Mouse (Mus musculus) neutrophil, adult 5-6 weeks (primary cell): Measurements from ENCODE around the gene Akr1b7. TPM values are rescaled to one million over a fixed set of nuclear protein-coding genes. Genes with fewer than 3 reads are reported as not detected.
"Not testable (repeated sequence)": the region's sequence is repeated elsewhere in the genome, so short reads cannot be mapped to it uniquely, and the experiment has no call there.

ENCODE experiments used
- ATAC-seq: fragments of 151-379, 151-347 bp; 2 replicates; pipeline ENCODE4 v1.8.0; 2017; ENCODE audit warnings: mild to moderate bottlenecking, moderate TSS enrichment; ENCODE audit not compliant: insufficient number of reproducible peaks, poor library complexity, low FRiP score, severe bottlenecking; ENCODE audit errors: extremely low read depth
- total RNA-seq: library from RNA; stranded (forward); fragments of 200-1000 nt; gene quantifications from 2 replicates; pipeline ENCODE4 v1.2.3, GENCODE M21; 2017

The Akr1b7 gene
- not detected in 2 replicates for total RNA-seq

DNA sequence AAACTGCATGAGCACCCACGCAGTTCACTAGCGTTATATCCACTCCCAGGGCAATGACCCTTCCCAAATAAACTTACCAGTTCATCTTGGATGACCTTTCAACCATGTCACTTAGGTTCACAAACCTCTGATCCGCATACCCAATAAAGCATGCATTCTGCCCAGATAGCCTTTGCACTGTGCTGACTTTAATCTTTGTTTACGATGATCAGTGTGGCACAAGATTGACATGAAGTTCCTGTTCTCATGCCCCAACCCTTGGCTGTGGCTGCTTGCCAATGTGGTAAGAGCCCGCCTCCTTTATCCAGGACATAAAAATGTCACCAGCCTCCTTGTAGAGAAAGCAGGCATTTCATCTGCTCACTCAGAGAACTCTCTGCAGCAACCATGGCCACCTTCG, at the start of gene Akr1b7:
Akr1b7 (plus strand) TSS at position 312 of the 400 bp plus-strand sequence.
- no peak for ATAC-seq

DNA sequence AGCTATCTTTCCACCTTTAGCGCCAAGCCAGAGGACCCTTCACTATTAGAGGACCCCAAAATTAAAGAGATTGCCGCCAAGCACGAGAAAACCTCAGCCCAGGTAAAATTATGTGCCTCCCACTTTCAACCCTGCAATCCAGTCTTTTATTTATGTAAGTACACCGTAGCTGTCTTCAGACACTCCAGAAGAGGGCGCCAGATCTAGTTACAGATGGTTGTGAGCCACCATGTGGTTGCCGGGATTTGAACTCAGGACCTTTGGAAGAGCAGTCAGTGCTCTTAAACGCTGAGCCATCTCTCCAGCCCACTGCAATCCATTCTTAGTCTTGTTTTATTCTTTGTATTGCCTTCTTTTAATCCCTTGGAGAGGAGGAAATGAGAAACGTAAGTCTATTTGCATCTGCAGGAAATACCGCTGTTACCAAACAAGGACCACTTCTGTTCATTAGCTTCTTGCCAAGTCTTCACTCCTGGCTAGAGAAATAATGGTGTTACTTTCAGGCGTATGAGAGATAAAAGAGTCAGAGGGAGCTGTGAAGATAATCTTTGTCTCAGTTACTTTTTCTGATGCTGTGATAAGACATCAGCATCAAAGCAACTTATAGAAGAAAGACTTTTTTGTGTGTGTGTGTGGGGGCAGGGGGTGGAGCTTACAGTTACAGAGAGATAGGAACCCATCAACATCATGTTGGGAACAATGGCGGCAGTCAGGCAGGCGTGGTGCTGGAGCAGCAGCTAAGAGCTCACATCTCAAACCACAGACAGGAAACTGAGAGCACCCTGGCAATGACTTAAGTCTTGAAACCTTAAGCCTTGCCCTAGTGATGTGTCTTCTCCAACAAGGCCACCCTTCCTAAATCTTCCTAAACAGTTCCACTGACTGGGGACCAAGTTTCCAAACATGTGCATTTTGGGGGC, 47.7 kb upstream of the Akr1b7 start:
- ATAC-seq = no peak

DNA sequence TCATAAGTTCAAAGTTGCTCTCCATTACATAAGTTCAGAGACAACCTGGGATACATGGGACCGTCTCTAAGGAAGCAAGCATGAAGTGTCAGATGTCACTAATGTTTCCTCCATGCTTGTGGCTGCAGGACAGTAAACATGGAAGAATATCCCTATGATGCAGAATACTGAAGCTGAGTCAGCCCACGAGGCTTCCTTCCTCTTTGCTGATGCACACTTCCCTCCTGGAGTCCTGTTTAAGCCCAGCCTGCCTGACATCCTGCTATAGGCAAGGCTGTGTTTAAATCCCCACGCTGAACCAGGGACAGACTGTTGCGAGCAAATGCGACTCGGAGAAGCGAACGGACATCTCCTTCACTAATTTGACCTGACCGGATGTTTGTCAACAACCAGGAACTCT, 44.1 kb upstream of the Akr1b7 start:
- no peak for ATAC-seq

DNA sequence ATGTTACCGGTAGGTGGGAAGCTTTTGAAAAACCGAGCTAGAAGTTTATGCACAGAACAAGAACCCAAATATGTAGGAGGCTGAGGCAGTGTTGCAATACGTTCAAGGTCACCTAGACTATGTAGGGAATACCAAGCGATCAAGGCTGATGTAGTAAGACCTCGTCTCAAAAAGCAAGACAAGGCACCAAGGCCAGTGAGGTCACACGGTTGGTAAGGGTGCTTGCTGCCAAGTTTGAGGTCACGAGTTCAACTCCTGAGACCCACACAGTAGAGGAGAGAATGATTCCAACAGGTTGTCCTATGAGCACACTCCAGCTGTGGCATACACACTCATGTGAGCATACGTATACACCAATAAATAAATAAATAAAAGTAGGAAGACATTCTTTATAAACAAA, 42.1 kb upstream of the Akr1b7 start:
- ATAC-seq = no peak

DNA sequence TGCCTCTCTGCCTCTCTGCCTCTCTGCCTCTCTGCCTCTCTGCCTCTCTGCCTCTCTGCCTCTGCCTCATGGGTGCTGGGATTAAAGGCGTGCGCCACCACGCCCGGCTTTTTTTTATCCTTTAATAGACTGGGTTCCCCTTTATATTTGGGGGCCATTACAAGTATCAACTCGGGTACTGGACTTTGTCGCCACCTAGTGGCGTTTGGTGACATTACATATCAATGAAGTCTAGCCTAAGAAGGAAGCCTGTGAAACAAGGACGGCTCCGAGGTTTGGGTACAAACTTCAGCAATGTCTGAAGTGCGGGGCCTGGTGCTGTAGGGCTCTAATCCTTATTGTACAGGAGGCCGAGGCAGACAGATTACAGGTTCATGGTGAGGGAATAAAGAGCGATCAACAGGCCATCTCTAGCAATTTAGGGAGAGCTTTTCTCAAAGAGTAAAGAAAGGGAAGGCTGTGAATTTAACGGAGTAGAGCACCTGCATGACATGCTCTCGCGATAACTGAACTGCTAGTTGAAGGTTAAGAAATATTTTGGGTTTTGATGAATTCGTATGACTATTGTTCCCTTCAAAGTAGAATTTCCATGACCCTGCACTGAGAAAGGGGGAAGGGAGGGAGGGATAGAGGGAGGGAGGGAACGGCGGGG, 40.3 kb upstream of the Akr1b7 start:
- peak; percentile 88 for ATAC-seq

DNA sequence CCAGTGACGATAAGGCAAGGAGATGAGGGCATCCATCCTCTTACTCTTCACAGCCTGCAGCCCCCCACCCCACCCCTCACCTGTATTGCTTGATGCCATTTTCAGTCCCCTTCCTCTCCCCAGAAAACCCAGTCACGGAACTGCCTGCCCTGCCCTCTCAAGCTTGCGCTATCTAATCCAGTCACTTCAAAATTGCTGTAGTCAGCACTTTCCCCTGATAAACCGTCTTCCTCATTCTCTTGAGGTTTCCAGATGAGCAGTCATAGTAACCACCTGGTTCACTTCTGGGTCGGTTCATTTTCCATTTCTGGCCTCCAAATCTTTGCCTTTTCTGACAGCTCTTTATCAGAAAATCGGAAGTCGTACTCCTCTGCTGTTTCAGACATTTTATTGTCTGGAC, 38.3 kb upstream of the Akr1b7 start:
- ATAC-seq = peak; percentile 40; the same call in 1 of the 2 replicates

DNA sequence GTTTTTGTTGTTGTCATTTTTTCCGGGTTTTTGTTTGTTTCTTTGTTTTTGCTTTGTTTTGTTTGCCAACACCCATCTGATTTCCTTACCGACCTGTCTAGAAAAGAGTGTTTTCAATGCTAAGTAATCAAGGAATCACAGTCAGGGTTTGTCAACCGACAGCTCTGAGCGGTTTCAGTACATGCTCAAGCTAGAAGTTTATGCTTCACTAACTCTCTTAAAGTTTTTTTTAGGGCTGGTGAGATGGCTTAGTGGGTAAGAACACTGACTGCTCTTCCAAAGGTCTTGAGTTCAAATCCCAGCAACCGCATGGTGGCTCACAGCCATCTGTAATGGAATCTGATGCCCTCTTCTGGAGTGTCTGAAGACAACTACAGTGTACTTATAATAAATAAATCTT, 36.2 kb upstream of the Akr1b7 start:
- ATAC-seq = not testable (repeated sequence)

DNA sequence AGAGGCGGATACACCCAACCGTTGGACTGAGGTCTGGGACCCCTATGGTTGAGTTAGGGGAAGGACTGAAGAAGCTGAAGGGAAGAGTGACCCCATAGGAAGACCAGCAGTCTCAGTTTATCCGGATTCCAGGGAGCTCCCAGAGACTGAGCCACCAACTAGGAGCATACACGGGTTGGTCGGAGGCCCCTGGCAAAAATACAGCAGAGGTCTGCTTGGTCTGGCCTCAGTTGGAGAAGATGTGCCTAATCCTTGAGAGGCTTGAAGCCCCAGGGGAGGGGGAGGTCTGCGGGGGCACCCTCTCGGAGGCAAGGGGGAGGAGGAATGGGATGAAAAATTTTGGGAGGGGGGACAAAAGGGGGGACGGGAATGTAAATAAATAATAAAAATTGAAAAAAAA, 28.7 kb upstream of the Akr1b7 start:
- no peak for ATAC-seq

DNA sequence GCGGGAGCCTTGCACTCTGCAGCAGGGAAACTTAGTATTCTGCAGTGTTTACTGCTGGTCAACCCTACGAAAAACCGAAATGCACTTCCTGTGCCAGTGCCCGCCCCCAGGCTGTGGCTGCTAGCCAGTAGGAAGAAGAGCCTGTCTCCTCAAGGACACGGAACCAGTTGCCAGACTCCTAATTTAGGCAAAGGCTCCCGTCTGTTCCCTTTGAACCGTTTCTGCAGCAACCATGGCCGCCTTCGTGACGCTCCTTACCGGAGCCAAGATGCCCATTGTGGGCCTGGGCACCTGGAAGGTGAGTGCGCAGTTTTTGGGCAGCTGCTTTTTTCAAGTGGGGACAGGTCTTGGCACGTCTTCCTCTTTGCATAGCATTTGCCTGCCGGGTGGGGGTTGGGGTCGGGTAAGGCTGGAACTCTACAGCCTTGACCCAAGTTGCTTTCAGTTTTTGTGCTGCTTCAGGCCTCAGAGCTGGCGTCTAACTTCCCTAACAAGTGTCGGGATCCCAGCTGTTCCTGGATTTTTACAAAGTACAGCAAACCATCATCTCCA, 27.9 kb upstream of the Akr1b7 start, which contains the start of gene Akr1b10:
Akr1b10 (plus strand) TSS at position 109 of the 552 bp plus-strand sequence.
- ATAC-seq = peak; percentile 76

DNA sequence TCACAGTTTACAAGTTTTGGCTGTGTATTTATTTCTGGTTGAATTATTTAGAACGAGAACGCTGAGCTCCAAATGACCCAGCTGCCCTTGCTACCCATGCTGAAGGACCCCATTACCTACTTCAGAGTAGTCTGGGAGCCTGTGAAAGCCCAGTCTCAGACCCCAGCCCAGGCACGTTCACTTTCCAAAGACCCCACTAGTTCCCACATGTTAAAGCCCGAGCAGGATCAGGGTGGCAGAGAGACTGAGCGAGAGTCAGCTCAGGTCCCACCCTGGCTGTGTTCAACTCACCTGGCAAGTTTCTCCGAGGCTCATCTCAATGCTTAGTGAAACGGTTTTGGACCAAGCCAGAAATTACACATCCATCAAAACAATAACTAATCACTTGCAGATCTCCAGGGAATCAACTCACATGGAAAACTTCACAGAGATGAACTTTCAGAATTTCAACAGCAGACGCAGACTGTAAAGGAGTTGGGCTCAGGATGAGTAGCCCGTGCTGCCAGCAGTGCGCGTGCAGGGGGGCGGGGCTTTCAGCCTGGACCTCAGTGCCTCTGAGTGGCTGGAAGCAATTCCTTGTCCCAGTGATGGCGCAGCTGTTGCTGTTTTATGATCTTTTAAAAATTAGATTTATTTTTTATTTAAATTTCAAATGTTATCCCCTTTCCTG, 27.3 kb upstream of the Akr1b7 start:
- ATAC-seq = no peak

DNA sequence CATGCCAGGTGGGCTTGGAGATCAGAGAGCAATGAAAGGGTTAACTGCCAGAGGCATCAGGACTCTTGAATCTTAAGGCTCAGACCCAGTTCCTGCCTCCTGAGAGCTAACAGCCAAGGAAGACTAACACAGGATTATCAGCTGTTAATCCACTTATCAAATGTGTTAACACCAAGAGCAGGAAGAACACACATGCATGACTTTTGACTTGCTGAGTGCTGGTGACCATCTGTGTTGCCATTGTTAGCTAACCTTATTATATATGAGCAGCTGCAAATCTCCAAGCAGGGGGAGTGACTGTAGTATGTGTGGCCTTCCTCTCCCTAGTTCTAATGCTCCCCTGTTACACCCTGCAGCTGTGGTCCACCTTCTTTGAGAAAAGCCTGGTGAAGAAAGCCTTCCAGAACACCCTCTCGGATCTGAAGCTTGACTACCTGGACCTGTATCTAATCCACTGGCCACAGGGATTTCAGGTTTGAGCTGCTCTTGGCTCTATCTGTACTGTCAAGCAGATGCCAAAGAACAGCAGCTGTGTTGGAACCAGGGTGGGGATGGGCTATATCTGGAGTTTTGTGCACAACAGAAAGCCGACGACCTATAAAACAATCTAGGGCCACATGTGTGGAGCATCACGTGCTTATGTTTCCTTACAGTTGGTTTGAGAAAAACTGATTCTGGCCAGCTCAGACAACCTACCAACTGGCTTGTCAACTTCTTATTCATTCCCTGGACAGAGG, 23.5 kb upstream of the Akr1b7 start:
- no peak for ATAC-seq

DNA sequence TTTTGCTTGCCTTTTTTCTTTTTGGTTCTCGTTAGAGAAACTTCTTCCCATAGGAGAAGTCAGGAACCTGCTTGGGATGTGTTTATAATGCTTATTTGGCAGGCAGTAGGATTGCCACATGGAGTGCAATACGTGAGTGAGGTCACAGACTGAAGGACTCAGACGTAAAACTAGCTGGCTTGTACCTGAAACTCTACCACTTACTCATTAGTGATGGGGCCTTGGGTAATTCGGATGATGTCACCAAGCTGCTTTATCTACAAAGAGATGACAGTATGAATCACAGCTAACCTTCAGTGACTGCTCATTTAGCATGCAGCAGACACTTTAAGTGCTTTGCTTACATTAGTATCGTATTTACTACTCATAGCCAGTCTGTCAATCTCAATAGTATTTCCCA, 16.2 kb upstream of the Akr1b7 start:
- ATAC-seq = no peak

DNA sequence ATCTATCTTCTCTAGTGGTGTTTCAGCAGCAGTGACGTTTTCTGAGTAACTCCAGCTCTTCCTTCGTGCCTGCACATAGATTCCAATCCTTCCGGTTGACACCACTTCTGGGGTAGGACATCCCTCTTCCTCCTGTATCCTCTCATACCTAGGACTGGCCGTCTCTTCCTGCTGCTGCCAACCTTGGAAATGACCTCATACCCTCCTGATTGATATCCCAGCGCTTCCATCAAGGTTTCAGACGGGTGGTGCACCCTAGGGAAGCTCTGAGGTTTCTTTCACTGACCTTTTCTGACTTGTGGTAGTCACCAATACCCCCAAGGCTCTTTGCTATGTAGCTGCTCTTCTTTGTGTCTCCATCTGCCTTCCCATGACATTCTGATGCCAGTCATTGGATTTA, 13.7 kb upstream of the Akr1b7 start:
- no peak for ATAC-seq

DNA sequence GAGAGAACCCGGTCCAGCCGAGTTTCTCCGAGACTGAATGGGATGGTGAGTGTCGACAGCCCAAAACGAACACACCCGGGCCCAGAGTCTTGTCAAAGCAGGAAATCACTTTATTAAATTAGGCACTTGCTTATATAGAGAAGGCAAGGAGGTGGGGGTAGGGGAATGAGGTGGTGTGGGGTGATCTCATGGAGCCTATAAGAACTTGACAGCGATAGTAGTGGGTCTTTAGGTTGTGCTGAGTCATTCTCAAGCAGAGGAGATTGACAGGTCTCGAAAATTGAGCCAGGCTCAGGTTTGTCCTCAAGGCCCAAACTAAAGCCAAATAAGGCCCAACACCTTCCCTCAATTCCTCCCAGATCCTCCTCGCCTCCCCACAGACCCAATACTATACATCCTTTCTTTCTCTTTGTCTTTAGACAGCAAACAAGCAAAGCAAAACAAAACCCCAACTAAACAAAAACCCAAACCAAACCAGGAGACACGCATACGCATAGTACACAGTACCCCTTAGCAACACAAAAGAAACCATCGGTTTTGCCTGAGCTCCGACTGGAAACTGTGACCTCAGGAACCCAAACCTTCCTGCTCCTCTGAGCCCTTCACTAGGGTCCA, 12.4 kb upstream of the Akr1b7 start:
- ATAC-seq = no peak

DNA sequence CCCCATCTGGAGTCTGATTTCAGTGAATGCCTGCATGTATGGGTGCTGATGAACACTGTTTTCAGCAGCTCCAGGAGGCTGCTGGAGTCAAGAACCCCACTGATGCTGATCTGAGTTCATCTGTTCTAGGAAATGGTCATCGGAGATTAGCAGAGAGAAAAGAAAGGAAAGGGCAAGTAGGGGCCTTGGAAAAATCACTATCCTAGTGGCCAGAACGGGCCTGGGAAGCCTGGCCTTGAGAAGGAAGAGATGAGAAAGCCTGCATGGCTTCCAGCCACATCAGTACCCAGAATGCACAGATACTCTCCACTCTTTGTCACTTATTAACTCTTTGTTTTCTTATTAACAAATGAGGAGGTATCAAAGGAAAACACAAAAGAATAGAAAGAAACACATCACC, 11.4 kb upstream of the Akr1b7 start:
- no peak for ATAC-seq

DNA sequence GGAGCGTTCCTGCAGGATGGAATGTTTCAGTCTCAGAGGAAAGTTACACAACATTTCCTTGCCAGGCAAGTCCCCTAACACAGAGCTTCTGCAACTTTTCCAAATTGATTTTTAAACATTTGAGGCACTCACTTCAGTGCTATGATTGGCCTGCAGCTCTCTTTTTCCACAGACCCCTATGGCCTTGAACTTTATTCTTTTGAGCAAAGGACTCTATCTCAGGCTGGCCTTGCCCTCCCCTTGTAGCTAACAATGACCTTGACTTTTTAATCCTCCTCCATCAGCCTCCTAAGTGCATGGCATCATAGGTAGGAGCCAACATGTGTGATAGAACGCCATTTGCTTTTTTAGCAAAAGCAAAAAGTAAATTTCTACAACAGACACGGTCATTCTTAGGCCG, 5.4 kb upstream of the Akr1b7 start:
- ATAC-seq = no peak

DNA sequence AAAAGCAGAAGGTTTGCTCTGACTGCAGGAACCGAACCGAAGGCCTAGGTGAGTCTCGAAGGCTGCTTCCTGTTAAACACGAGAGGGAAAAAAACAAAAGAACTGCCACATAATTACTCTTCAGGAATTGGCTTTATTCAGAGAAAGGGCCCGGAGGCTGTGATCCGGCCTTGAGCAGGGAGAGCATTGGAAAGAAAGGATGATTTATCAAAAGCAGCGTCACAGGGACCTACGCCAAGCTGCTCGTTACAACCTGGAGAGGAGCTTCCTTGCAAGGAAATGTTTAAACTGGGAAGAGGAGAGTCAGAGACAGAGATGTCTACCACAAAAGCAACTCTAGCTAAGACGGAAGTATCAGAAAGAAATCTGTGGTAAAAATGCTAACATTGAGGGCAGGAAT, 4.7 kb upstream of the Akr1b7 start:
- ATAC-seq = no peak

DNA sequence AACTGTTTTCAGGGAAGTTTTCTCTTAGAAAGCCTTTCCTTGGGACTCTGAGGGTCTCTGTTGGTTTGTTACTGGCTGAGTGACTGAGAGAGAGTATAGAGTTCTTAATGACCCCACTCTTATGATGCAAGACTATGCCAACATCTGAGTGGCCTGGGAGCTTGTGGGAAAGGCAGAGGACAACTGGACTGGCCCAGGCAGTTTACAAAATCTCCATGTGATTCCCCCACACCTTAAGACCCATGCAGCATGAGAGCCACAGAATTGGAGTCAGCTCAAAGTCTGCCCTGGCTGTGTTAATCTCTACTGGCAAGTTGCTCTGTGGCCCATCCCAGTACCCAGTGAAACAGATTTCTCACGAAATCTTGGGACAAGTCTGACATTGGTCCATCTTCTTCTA, 554 bp downstream of the Akr1b7 start:
- no peak for ATAC-seq
